Mouse (Mus musculus) ES-E14 (cell line): ENCODE data around the gene Srsf1.

Source experiments
- CHD2 ChIP-seq: IDR thresholded peaks from 2 replicates; pipeline ENCODE4 v1.6.1; 2014; ENCODE audit warnings: mild to moderate bottlenecking, low read depth, low read length, inconsistent platforms
- MAFK ChIP-seq: IDR thresholded peaks from 2 replicates; pipeline ENCODE4 v1.6.1; 2014; ENCODE audit warnings: mild to moderate bottlenecking, low read depth, low read length, inconsistent platforms; ENCODE audit not compliant: insufficient read depth
- ZC3H11A ChIP-seq: IDR thresholded peaks from 2 replicates; pipeline ENCODE4 v1.6.1; 2012; ENCODE audit warnings: low read depth, mild to moderate bottlenecking, inconsistent platforms, low read length, borderline replicate concordance
- ZNF384 ChIP-seq: IDR thresholded peaks from 2 replicates; pipeline ENCODE4 v1.6.1; 2012; ENCODE audit warnings: low read depth, low read length, inconsistent platforms

DNA sequence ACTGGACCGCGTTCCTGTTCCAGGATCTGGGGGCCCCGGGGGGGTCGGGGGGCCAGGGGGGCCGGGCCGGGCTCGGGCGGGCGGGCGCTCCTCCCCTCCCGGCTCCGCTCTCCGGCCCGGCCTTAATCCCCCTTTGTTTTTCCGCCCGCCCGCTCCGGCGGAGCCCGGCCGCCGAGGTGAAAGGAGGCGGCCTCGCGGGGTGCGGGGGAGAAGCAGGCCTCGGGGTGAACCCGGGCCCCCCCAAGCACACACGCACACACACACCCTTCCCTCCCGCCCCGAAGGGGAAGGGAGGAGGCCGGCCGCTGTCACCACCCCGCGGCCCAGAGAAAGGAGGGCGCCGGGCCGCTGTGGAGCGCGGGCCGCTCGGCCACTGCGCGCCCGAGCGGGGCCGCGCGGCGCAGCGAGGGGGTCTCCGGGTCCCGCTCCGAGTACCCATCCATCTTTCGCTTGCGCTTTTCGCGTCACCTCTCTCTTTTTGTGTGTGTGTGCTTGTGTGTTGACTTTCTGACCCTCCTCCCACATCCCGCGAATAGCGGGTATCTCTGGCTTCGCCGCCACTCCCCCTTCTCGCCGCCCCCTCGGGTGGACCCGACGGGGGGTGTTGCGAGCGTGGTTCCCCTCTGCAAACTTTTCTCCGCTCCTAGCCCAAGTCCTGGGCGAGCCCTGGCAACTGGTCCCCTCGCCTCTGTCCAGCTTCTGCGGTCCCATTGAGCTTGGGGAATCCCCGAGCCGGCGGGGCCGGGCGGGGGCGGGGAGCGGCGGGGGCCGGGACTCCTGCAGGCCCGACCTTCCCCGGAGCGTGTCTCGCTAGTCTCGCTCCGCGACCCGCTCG is 21.5 kb downstream of the Srsf1 start:
- TF ChIP-seq MAFK (no peak), CHD2 (no peak), ZNF384 (no peak), ZC3H11A (no peak)
